Mouse (Mus musculus) liver, adult 2 months (tissue): ENCODE data around the gene Rpl5.

Experiments
- CTCF ChIP-seq: fragments of 200-500 bp; IDR thresholded peaks from 2 replicates; pipeline ENCODE4 v1.5.1; 2011; ENCODE audit warnings: low read depth, low read length, control low read depth
- POLR2A ChIP-seq: fragments of 200-500 bp; IDR thresholded peaks from 2 replicates; pipeline ENCODE4 v1.6.1; 2011; ENCODE audit warnings: low read length, control low read depth; ENCODE audit not compliant: insufficient read depth; ENCODE audit errors: extremely low read depth

DNA sequence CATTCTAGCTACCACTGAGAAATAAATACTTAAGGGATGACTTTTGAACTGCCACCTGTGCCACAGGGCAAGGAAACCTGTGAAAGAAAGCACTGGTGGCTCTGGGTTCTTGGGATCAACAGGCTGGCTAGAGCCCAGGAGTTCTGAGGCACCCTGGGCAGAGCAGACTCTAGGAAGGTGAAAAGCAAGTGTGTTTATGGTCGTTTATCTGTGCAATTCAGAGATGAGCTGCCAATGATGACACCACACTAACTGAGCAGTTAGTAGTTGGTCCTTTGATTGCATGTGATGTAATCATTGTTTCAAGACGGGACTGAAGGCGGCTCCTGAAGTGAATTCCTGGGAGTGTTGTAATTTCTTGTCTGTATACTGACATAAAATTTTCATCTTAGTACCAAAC lies 4.0 kb downstream of the Rpl5 start:
- TF ChIP-seq CTCF (no peak), POLR2A (no peak)
